ENCODE assay signal across 9 mouse cellular contexts in genomic region chr11:80142872-80143271, GRCm38 (mm10). TPM values are rescaled to one million over a fixed set of nuclear protein-coding genes. Genes with fewer than 3 reads are reported as not detected.
DNase-seq lines count a peak whose midpoint lies in the region; ATAC-seq lines count a peak whose summit lies in the region.
"Had no signal": no experiment of that assay in that cellular context is flagged by ENCODE, and none has a peak within 500 bp of the region (broad histone marks: within the 10 kb centered on the region; RNA-seq: fewer than 3 reads in every experiment).

No protein-coding gene starts in this region.

- H3K4me1 ChIP-seq in kidney, embryonic 14.5 days (ENCODE audit: control insufficient read depth, insufficient read depth, low read length): peaks cover 11% of the 10 kb centered on the region; the same call in 1 of the 2 replicates
- H3K4me1 ChIP-seq in embryonic facial prominence, embryonic 12.5 days: peaks cover 9% of the 10 kb centered on the region
- peaks cover 10% of the 10 kb centered on the region for H3K4me1 ChIP-seq in neural tube, embryonic 12.5 days

- H3K27me3 ChIP-seq in kidney, embryonic 14.5 days (ENCODE audit: control insufficient read depth, insufficient read depth, low read length): no peaks in the 10 kb centered on the region
- no peaks in the 10 kb centered on the region for H3K27me3 ChIP-seq in embryonic facial prominence, embryonic 12.5 days
- no peaks in the 10 kb centered on the region for H3K27me3 ChIP-seq in neural tube, embryonic 12.5 days (replicated peaks)

- peak overlapping the region; percentile 91; the same call in 1 of the 2 replicates for H3K4me3 ChIP-seq in kidney, embryonic 14.5 days (ENCODE audit: low read length)
- H3K4me3 ChIP-seq in embryonic facial prominence, embryonic 12.5 days: peak overlapping the region; percentile 83
- 0 out of 2 replicates have a peak overlapping the region, but pooled peaks have one; percentile 68 for H3K4me3 ChIP-seq in neural tube, embryonic 12.5 days

- H3K9ac ChIP-seq in kidney, embryonic 14.5 days (ENCODE audit: low read depth, low read length): no peak overlapping the region
- H3K9ac ChIP-seq in embryonic facial prominence, embryonic 12.5 days: peak overlapping the region; percentile 81
- 0 out of 2 replicates have a peak overlapping the region, but pooled peaks have one; percentile 80 for H3K9ac ChIP-seq in neural tube, embryonic 12.5 days

- intact Hi-C loops in gastrocnemius, postnatal 36 days (cut with DNase I): no loop called here

- peaks cover 19% of the 10 kb centered on the region for H3K36me3 ChIP-seq in kidney, embryonic 14.5 days (ENCODE audit: control insufficient read depth, insufficient read depth, low read length)
- H3K36me3 ChIP-seq in embryonic facial prominence, embryonic 12.5 days: peaks cover 10% of the 10 kb centered on the region
- 0 out of 2 replicates have a peak, but pooled peaks cover 3% of the 10 kb centered on the region for H3K36me3 ChIP-seq in neural tube, embryonic 12.5 days

- H3K27ac ChIP-seq in kidney, embryonic 14.5 days (ENCODE audit: low read depth, low read length): no peak overlapping the region
- no peak overlapping the region; the same call in 1 of the 2 replicates for H3K27ac ChIP-seq in embryonic facial prominence, embryonic 12.5 days
- H3K27ac ChIP-seq in neural tube, embryonic 12.5 days: no peak overlapping the region

- no peaks in the 10 kb centered on the region for H3K9me3 ChIP-seq in kidney, embryonic 14.5 days (ENCODE audit: control insufficient read depth, low read length)
- H3K9me3 ChIP-seq in embryonic facial prominence, embryonic 12.5 days: no peaks in the 10 kb centered on the region
- no peaks in the 10 kb centered on the region for H3K9me3 ChIP-seq in neural tube, embryonic 12.5 days

- 46% methylated on average over 8 of the region's 8 CpGs for WGBS in kidney, embryonic 14.5 days
- 41% methylated on average over 8 of the region's 8 CpGs for WGBS in embryonic facial prominence, embryonic 12.5 days
- 25% methylated on average over 8 of the region's 8 CpGs for WGBS in large intestine, adult 2 months
- 43% methylated on average over 8 of the region's 8 CpGs for WGBS in neural tube, embryonic 12.5 days

- ATAC-seq in kidney, embryonic 14.5 days (ENCODE audit: low FRiP score, low TSS enrichment): no peak
- no peak for ATAC-seq in embryonic facial prominence, embryonic 12.5 days (ENCODE audit: insufficient number of reproducible peaks, insufficient read depth, low FRiP score, low TSS enrichment)
- ATAC-seq in neural tube, embryonic 12.5 days (ENCODE audit: low FRiP score, low read depth): no peak
- no peak for ATAC-seq in activated CD4-positive, CD25-positive, alpha-beta regulatory T cell, adult 4 months

- DNase-seq in kidney, adult 9 months: no peak
- peak; percentile 69 for DNase-seq in large intestine, adult 2 months (ENCODE audit: low read depth, low spot score)
- DNase-seq in gastrocnemius, postnatal 36 days: no peak
- no peak for DNase-seq in thymus, postnatal 0 days (ENCODE audit: low spot score)

- peak overlapping the region; percentile 55 for H3K4me2 ChIP-seq in kidney, embryonic 14.5 days (replicated peaks; ENCODE audit: low read depth, low read length)
- H3K4me2 ChIP-seq in embryonic facial prominence, embryonic 12.5 days (replicated peaks): peak overlapping the region; percentile 73
- H3K4me2 ChIP-seq in neural tube, embryonic 12.5 days (replicated peaks): peak overlapping the region; percentile 76

RNA-seq across cellular contexts. Expression of gene Tefm, which starts 0.9 kb away (rescaled TPM):
- 33.5 and 36.5 TPM in 2 replicates for polyA plus RNA-seq in kidney, embryonic 14.5 days (2014; fragmentation: Nextera tagmentation; extraction: Ambion mirVana)
- polyA plus RNA-seq in embryonic facial prominence, embryonic 12.5 days (2016; fragmentation: Nextera tagmentation; extraction: Ambion mirVana): 29.1 and 32.2 TPM in 2 replicates
- 3.9 and 4.5 TPM in 2 replicates for polyA plus RNA-seq in large intestine, adult 2 months (2012; rRNA removed)
- 25.8 and 31.6 TPM in 2 replicates for polyA plus RNA-seq in neural tube, embryonic 12.5 days (2016; fragmentation: Nextera tagmentation; extraction: Ambion mirVana)
- 10 to 100 TPM; 25.7 to 28.8 TPM for polyA plus RNA-seq in activated CD4-positive, CD25-positive, alpha-beta regulatory T cell, adult 4 months (2017; shearing (Covaris generic))
- total RNA-seq in gastrocnemius, postnatal 36 days (2021): 10 to 100 TPM; 16.5 to 20.6 TPM
- 39.2 and 41.0 TPM in 2 replicates for polyA plus RNA-seq in thymus, postnatal 0 days (2015; fragmentation: Nextera tagmentation; extraction: Ambion mirVana)

RNA-seq across cellular contexts. Expression of gene Adap2, which starts 11.0 kb away (rescaled TPM):
- 1.3 and 2.1 TPM in 2 replicates for polyA plus RNA-seq in kidney, embryonic 14.5 days (2014; fragmentation: Nextera tagmentation; extraction: Ambion mirVana)
- 1.1 TPM in 2 replicates for polyA plus RNA-seq in embryonic facial prominence, embryonic 12.5 days (2016; fragmentation: Nextera tagmentation; extraction: Ambion mirVana)
- 6.4 and 15.3 TPM in 2 replicates for polyA plus RNA-seq in large intestine, adult 2 months (2012; rRNA removed)
- polyA plus RNA-seq in neural tube, embryonic 12.5 days (2016; fragmentation: Nextera tagmentation; extraction: Ambion mirVana): 2.5 and 2.9 TPM in 2 replicates
- polyA plus RNA-seq in activated CD4-positive, CD25-positive, alpha-beta regulatory T cell, adult 4 months (2017; shearing (Covaris generic)): under 1 TPM in 1 of 2 experiments, not detected in 1; 0.54 TPM
- 1 to 10 TPM; 3.4 to 5.9 TPM for total RNA-seq in gastrocnemius, postnatal 36 days (2021)
- polyA plus RNA-seq in thymus, postnatal 0 days (2015; fragmentation: Nextera tagmentation; extraction: Ambion mirVana): 3.2 and 4.1 TPM in 2 replicates
- total RNA-seq: hematopoietic stem cell, adult 5-6 weeks had no signal

RNA-seq across cellular contexts. Expression of gene Rnf135, which starts 40.8 kb away (rescaled TPM):
- polyA plus RNA-seq in kidney, embryonic 14.5 days (2014; fragmentation: Nextera tagmentation; extraction: Ambion mirVana): 6.4 and 8.0 TPM in 2 replicates
- polyA plus RNA-seq in embryonic facial prominence, embryonic 12.5 days (2016; fragmentation: Nextera tagmentation; extraction: Ambion mirVana): 7.5 and 8.0 TPM in 2 replicates
- polyA plus RNA-seq in large intestine, adult 2 months (2012; rRNA removed): 4.8 and 5.7 TPM in 2 replicates
- polyA plus RNA-seq in neural tube, embryonic 12.5 days (2016; fragmentation: Nextera tagmentation; extraction: Ambion mirVana): 3.0 and 3.2 TPM in 2 replicates
- 1 to 10 TPM; 8.1 to 9.5 TPM for polyA plus RNA-seq in activated CD4-positive, CD25-positive, alpha-beta regulatory T cell, adult 4 months (2017; shearing (Covaris generic))
- total RNA-seq in gastrocnemius, postnatal 36 days (2021): 1 to 10 TPM; 1.8 to 2.4 TPM
- polyA plus RNA-seq in thymus, postnatal 0 days (2015; fragmentation: Nextera tagmentation; extraction: Ambion mirVana): 7.7 and 8.2 TPM in 2 replicates

RNA-seq across cellular contexts. Expression of gene Atad5, which starts 53.7 kb away (rescaled TPM):
- 12.3 and 15.8 TPM in 2 replicates for polyA plus RNA-seq in kidney, embryonic 14.5 days (2014; fragmentation: Nextera tagmentation; extraction: Ambion mirVana)
- polyA plus RNA-seq in embryonic facial prominence, embryonic 12.5 days (2016; fragmentation: Nextera tagmentation; extraction: Ambion mirVana): 16.0 and 16.7 TPM in 2 replicates
- 0.83 and 1.2 TPM in 2 replicates for polyA plus RNA-seq in large intestine, adult 2 months (2012; rRNA removed)
- polyA plus RNA-seq in neural tube, embryonic 12.5 days (2016; fragmentation: Nextera tagmentation; extraction: Ambion mirVana): 9.4 and 9.5 TPM in 2 replicates
- 1 to 10 TPM; 4.1 to 4.3 TPM for polyA plus RNA-seq in activated CD4-positive, CD25-positive, alpha-beta regulatory T cell, adult 4 months (2017; shearing (Covaris generic))
- 1 to 10 TPM in 1 of 2 experiments, under 1 TPM in 1; 0.91 to 1.3 TPM for total RNA-seq in gastrocnemius, postnatal 36 days (2021)
- polyA plus RNA-seq in thymus, postnatal 0 days (2015; fragmentation: Nextera tagmentation; extraction: Ambion mirVana): 14.9 and 15.7 TPM in 2 replicates
